Mouse (Mus musculus) frontal cortex, postnatal 25 days (tissue): ENCODE measurements around the gene Pnrc2.

Experiments
- DNase-seq, 2 experiments: peaks; one replicate each; pipeline ENCODE4 v3.0.0; 2022; ENCODE audit warnings: low spot score in 2 of 2

Pnrc2 gene

DNA sequence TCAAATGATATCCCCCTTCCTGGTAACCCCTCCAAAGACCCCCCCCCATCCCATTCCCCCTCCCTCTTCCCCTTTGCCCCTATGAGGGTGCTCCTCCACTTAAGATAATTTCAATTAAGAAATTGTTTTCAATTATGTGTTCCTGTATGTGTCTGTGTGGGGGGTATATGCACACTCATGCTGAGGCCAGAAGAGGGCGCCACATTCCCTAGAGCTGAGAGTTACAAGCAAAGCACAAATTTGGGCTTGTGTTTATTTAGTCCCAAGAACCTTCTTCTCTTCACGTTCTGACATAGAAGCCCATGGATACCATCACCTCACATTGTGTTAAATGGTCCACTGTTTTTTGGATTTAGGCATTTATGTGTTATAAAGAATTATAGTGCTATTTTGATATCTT, 50.4 kb downstream of the Pnrc2 start:
- DNase-seq: no peak

DNA sequence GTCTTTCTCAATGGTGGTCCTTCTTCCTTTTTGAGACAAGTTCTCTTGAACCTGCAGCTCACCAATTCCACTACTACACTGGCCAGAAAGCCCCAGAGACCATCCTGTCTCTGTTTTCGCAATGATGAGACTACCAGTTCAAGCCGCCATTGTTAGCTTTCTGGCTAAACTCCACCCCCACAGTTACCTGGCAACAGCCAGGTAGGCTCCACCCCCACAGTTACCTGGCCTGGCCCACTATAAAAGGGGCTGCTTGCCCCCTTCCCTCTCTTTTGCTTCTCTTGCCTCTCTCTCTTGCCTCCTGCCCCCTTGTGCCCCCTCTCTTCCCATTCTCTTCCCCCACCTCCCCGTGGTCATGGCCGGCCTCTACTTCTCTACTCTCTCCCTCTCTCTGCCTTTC, 51.9 kb downstream of the Pnrc2 start:
- no peak for DNase-seq
